Mouse (Mus musculus) kidney, adult 18-20 months (tissue): ENCODE data around the gene Cdsn.

Experiments used
- DNase-seq: peaks from one replicate; pipeline ENCODE4 v3.0.0; 2021

Gene Cdsn

GRCm38 (mm10) chr17:35537421-35537820 lies 14.5 kb upstream of the Cdsn start:
- DNase-seq: no peak

- DNase-seq: no peak
These were observed 13.5 kb upstream of the Cdsn start for GRCm38 (mm10) chr17:35538476-35538875.

- DNase-seq: no peak
These were observed 12.4 kb upstream of the Cdsn start for GRCm38 (mm10) chr17:35539540-35539939.

- no peak for DNase-seq
These were observed 9.0 kb upstream of the Cdsn start for GRCm38 (mm10) chr17:35542761-35543411.

- no peak for DNase-seq
These were observed 8.5 kb upstream of the Cdsn start for GRCm38 (mm10) chr17:35543412-35543861.

GRCm38 (mm10) chr17:35544001-35544400 lies 7.9 kb upstream of the Cdsn start:
- no peak for DNase-seq

- DNase-seq: peak; percentile 64
These were observed 7.2 kb upstream of the Cdsn start for GRCm38 (mm10) chr17:35544680-35545079.

- DNase-seq: no peak
These were observed 4.5 kb upstream of the Cdsn start for GRCm38 (mm10) chr17:35547465-35547864.

GRCm38 (mm10) chr17:35548636-35549035 lies 3.3 kb upstream of the Cdsn start:
- DNase-seq: no peak

GRCm38 (mm10) chr17:35549437-35550142 lies 2.3 kb upstream of the Cdsn start:
- DNase-seq: peak; percentile 55

- DNase-seq: no peak
These were observed 1.8 kb upstream of the Cdsn start for GRCm38 (mm10) chr17:35550143-35550494.

- DNase-seq: no peak
These were observed 1.1 kb upstream of the Cdsn start for GRCm38 (mm10) chr17:35550871-35551270.

- no peak for DNase-seq
These were observed 2.4 kb downstream of the Cdsn start for GRCm38 (mm10) chr17:35554321-35554720.

- DNase-seq: no peak
These were observed 3.0 kb downstream of the Cdsn start for GRCm38 (mm10) chr17:35554761-35555397.

GRCm38 (mm10) chr17:35556186-35556765 lies 4.3 kb downstream of the Cdsn start:
- DNase-seq: peak; percentile 56

- peak; percentile 71 for DNase-seq
These were observed 4.9 kb downstream of the Cdsn start for GRCm38 (mm10) chr17:35556812-35557211.

GRCm38 (mm10) chr17:35557351-35557750 lies 5.4 kb downstream of the Cdsn start:
- no peak for DNase-seq

GRCm38 (mm10) chr17:35558216-35558615 lies 6.3 kb downstream of the Cdsn start:
- DNase-seq: no peak

GRCm38 (mm10) chr17:35567150-35567549 lies 15.2 kb downstream of the Cdsn start, which contains the start of gene 2300002M23Rik:
TSS of gene 2300002M23Rik (plus strand) at chr17:35567450.
- DNase-seq: no peak

GRCm38 (mm10) chr17:35567767-35568166 lies 15.8 kb downstream of the Cdsn start:
- DNase-seq: no peak

- DNase-seq: no peak
These were observed 17.4 kb downstream of the Cdsn start for GRCm38 (mm10) chr17:35569091-35569944.

- DNase-seq: no peak
These were observed 18.9 kb downstream of the Cdsn start for GRCm38 (mm10) chr17:35570836-35571235.

- DNase-seq: no peak
These were observed 19.5 kb downstream of the Cdsn start for GRCm38 (mm10) chr17:35571477-35571876.
